Mouse (Mus musculus): ENCODE results near the gene Lfng. TPM values are rescaled to one million over a fixed set of nuclear protein-coding genes. Genes with fewer than 3 reads are reported as not detected.

Lfng gene
- polyA plus RNA-seq, 1 experiment from 2014 or later = 20.5 TPM

DNA sequence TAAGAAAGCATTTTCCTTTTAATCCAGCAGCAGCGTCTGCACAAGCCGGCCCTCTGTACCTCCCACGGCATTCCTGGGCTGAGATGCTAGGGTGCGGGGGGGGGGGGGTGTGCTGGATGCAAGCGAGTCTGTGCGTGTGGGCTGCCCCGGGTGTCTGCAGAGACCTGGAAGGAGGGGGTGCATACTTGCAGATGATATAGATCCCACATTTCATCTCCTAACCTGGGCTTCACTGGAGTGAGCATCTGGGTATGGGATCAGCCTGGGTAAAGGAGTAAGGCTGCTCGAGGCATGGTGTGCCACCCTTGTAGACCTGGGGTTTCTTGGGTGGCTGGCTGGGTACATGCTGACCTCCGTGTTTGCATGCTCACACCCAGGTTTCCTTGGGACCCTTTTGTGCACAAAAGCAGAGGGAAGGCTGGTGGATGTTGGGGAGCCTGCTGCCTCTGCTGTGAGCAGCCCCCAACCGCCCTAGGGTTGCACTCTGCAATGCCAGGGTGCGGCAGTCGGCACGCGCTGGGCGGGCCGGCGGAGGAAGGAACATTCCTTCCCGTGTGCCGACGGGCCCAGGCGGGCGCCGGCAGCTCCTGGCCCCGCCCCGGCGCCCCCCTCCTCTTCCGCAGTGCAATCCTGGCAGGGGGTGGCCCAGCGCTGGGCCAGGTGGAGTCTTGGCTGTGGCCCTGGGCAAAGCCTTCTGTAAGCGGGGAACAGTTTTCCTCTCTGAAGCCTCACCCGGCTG lies 3.3 kb downstream of the Lfng start:
- TF ChIP-seq CTCF (IDR thresholded peaks at IDR 0.05; ENCODE audit: low read depth) = no peak
- 4% methylated on average over 30 of the region's 30 CpGs for WGBS
- DNase-seq (peak; percentile 81), ATAC-seq (ENCODE audit: insufficient read depth) (peak; percentile 36)
- Histone ChIP-seq H3K27me3 (ENCODE audit: insufficient read depth, low read length) (peaks cover 44% of the 10 kb centered on the region), H3K4me1 (ENCODE audit: insufficient read depth) (peaks cover 25% of the 10 kb centered on the region), H3K36me3 (ENCODE audit: insufficient read depth) (peaks cover 27% of the 10 kb centered on the region), H3K4me3 (ENCODE audit: low read depth, low read length) (peak overlapping the region; percentile 60), H3K9ac (peak overlapping the region; percentile 67), H3K9me3 (ENCODE audit: low read depth, low read length) (no peaks in the 10 kb centered on the region), H3K27ac (ENCODE audit: low read depth) (peak overlapping the region; percentile 98), H3K4me2 (peak overlapping the region; percentile 81)

DNA sequence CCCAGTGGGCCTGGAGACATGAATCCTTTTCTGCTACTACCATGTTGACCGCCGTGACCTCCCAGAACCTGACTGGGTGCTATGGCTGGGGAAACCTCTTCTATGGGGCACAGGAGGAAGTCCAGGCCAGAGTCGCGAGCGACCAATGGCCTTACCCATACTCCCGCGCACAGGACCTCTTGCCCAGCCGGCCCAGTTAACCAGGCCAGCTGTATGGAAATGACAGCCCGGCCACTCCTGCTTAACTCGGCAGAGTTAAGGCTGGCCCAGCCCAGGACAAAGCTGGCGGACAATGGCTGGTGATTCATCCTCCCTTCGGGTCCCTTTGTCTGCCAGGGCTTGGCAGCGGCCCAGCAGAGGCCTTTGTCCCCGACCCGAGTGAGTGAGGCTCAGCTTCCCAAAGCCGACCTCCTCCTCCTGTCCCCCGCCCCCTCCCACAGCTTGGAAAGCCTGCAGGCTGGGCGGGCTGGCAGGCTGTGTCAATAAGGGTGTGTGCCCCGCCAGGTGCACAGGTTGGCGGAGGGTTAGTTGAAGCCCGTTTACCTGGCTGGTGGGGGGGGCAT lies 4.0 kb downstream of the Lfng start:
- no peak for TF ChIP-seq CTCF (IDR thresholded peaks at IDR 0.05; ENCODE audit: low read depth)
- WGBS = 11% methylated on average over 21 of the region's 21 CpGs
- Histone ChIP-seq H3K9ac (peak overlapping the region; percentile 67), H3K4me2 (peak overlapping the region; percentile 81), H3K4me1 (ENCODE audit: insufficient read depth) (peaks cover 23% of the 10 kb centered on the region), H3K27ac (ENCODE audit: low read depth) (peak overlapping the region; percentile 98), H3K4me3 (ENCODE audit: low read depth, low read length) (peak overlapping the region; percentile 60), H3K27me3 (ENCODE audit: insufficient read depth, low read length) (peaks cover 39% of the 10 kb centered on the region), H3K36me3 (ENCODE audit: insufficient read depth) (peaks cover 27% of the 10 kb centered on the region), H3K9me3 (ENCODE audit: low read depth, low read length) (no peaks in the 10 kb centered on the region)
- DNase-seq = peak; percentile 88
- ATAC-seq (ENCODE audit: insufficient read depth) = peak; percentile 61

- peak; percentile 39 for ATAC-seq (ENCODE audit: insufficient read depth)
- Histone ChIP-seq H3K4me1 (ENCODE audit: insufficient read depth) (peaks cover 18% of the 10 kb centered on the region), H3K27ac (ENCODE audit: low read depth) (peak overlapping the region; percentile 98), H3K36me3 (ENCODE audit: insufficient read depth) (peaks cover 27% of the 10 kb centered on the region), H3K4me3 (ENCODE audit: low read depth, low read length) (peak overlapping the region; percentile 60), H3K9me3 (ENCODE audit: low read depth, low read length) (no peaks in the 10 kb centered on the region), H3K9ac (peak overlapping the region; percentile 67), H3K27me3 (ENCODE audit: insufficient read depth, low read length) (peaks cover 33% of the 10 kb centered on the region), H3K4me2 (peak overlapping the region; percentile 81)
- no peak for TF ChIP-seq CTCF (IDR thresholded peaks at IDR 0.05; ENCODE audit: low read depth)
- WGBS = 18% methylated on average over 15 of the region's 15 CpGs
- no peak for DNase-seq
These were observed 4.6 kb downstream of the Lfng start for GRCm38 (mm10) chr5:140611611-140612185.

GRCm38 (mm10) chr5:140612191-140612590 lies 5.1 kb downstream of the Lfng start:
- Histone ChIP-seq H3K4me2 (peak overlapping the region; percentile 81), H3K9me3 (ENCODE audit: low read depth, low read length) (no peaks in the 10 kb centered on the region), H3K27me3 (ENCODE audit: insufficient read depth, low read length) (peaks cover 29% of the 10 kb centered on the region), H3K27ac (ENCODE audit: low read depth) (peak overlapping the region; percentile 98), H3K4me3 (ENCODE audit: low read depth, low read length) (peak overlapping the region; percentile 60), H3K4me1 (ENCODE audit: insufficient read depth) (peaks cover 18% of the 10 kb centered on the region), H3K36me3 (ENCODE audit: insufficient read depth) (peaks cover 27% of the 10 kb centered on the region), H3K9ac (peak overlapping the region; percentile 56)
- no peak for ATAC-seq (ENCODE audit: insufficient read depth)
- TF ChIP-seq CTCF (IDR thresholded peaks at IDR 0.05; ENCODE audit: low read depth) = no peak
- DNase-seq = no peak
- WGBS = 57% methylated on average over 17 of the region's 18 CpGs

DNA sequence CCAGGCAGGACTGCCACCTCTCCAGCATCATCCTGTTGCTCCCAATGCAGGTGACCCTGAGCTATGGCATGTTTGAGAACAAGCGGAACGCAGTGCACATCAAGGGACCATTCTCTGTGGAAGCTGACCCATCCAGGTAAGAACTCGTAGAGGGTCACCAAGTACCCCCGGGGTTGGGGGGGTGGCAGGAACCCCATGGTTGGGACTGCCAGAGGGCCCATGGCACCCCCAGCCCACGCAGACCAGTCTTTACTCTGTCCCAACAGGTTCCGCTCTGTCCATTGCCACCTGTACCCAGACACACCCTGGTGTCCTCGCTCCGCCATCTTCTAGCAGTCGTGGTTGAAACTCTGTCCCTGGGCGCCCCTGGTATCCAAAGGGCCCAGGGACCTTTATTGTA lies 7.0 kb downstream of the Lfng start:
- no peak for ATAC-seq (ENCODE audit: insufficient read depth)
- TF ChIP-seq CTCF (IDR thresholded peaks at IDR 0.05; ENCODE audit: low read depth) = no peak
- H3K9ac ChIP-seq = no peak overlapping the region
- no peak for DNase-seq
- no peak overlapping the region for H3K27ac ChIP-seq (ENCODE audit: low read depth)
- H3K4me3 ChIP-seq (ENCODE audit: low read depth, low read length) = no peak overlapping the region
- no peaks in the 10 kb centered on the region for H3K9me3 ChIP-seq (ENCODE audit: low read depth, low read length)
- peaks cover 18% of the 10 kb centered on the region for H3K4me1 ChIP-seq (ENCODE audit: insufficient read depth)
- H3K27me3 ChIP-seq (ENCODE audit: insufficient read depth, low read length) = peaks cover 11% of the 10 kb centered on the region
- 89% methylated on average over 10 of the region's 10 CpGs for WGBS
- no peak overlapping the region for H3K4me2 ChIP-seq
- peaks cover 27% of the 10 kb centered on the region for H3K36me3 ChIP-seq (ENCODE audit: insufficient read depth)

DNA sequence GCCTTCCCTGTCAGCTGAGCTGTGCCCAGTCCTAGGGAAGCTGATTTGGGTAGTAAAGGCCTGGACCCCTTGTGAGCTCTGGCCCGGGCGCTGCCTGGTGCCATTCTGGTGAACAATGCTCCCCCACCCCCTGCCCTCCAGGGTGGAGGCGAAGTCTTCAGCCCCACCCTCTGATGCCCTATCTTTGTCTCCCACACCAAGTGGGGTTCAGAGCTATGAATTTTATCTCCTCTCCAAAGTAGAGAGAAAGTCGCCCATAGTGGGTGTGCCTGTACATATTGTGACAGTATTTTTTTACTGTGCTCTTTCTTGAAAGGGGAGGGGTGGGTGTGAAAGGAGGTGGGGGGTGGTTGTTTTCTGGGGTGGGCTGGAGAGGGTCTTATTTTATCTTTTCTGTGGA lies 7.7 kb downstream of the Lfng start:
- ATAC-seq (ENCODE audit: insufficient read depth) = no peak
- DNase-seq = no peak
- WGBS = 71% methylated on average over 4 of the region's 4 CpGs
- H3K4me1 ChIP-seq (ENCODE audit: insufficient read depth) = peaks cover 12% of the 10 kb centered on the region
- H3K27me3 ChIP-seq (ENCODE audit: insufficient read depth, low read length) = peaks cover 5% of the 10 kb centered on the region; the same call in 1 of the 2 replicates
- no peak overlapping the region for H3K4me3 ChIP-seq (ENCODE audit: low read depth, low read length)
- no peak overlapping the region for H3K9ac ChIP-seq
- no peaks in the 10 kb centered on the region for H3K9me3 ChIP-seq (ENCODE audit: low read depth, low read length)
- no peak overlapping the region for H3K27ac ChIP-seq (ENCODE audit: low read depth)
- H3K36me3 ChIP-seq (ENCODE audit: insufficient read depth) = peaks cover 27% of the 10 kb centered on the region
- TF ChIP-seq CTCF (IDR thresholded peaks at IDR 0.05; ENCODE audit: low read depth) = no peak
- H3K4me2 ChIP-seq = no peak overlapping the region

All from lung, embryonic 14.5 days (tissue).